Mouse (Mus musculus) limb, embryonic 14.5 days (tissue): Measurements from ENCODE around the gene Ttc28. TPM values are rescaled to one million over a fixed set of nuclear protein-coding genes. Genes with fewer than 3 reads are reported as not detected.
A peak's percentile ranks its signal among the peaks of the same experiment; 100 is the strongest.

Experiments
- ATAC-seq: fragments of 200-750 bp; cut with Nextera tagmentation; 2 replicates; pipeline ENCODE4 v1.8.0; 2017; ENCODE audit warnings: low read depth, moderate number of reproducible peaks, moderate TSS enrichment; ENCODE audit not compliant: low FRiP score
- DNase-seq: peaks from one replicate; pipeline ENCODE4 v3.0.0-alpha.2; 2015; ENCODE audit warnings: low spot score
- H3K27ac ChIP-seq: fragments of 300-500 bp; sonication (generic); replicated peaks from 2 replicates; pipeline ENCODE4 v1.5.1; 2014; ENCODE audit warnings: low read depth, mild to moderate bottlenecking, low read length, moderate library complexity, mixed read lengths
- H3K27me3 ChIP-seq: fragments of 300-500 bp; sonication (generic); 2 replicates; pipeline ENCODE4 v1.6.1; 2014; ENCODE audit warnings: low read length, mixed read lengths; ENCODE audit not compliant: control insufficient read depth, insufficient read depth
- H3K36me3 ChIP-seq: fragments of 300-500 bp; sonication (generic); 2 replicates; pipeline ENCODE4 v1.6.1; 2014; ENCODE audit warnings: mild to moderate bottlenecking, low read length, moderate library complexity, mixed read lengths; ENCODE audit not compliant: control insufficient read depth, insufficient read depth
- H3K4me1 ChIP-seq: fragments of 300-500 bp; sonication (generic); 2 replicates; pipeline ENCODE4 v1.6.1; 2014; ENCODE audit warnings: antibody characterized with exemption, low read length, mixed read lengths; ENCODE audit not compliant: control insufficient read depth, insufficient read depth
- H3K4me2 ChIP-seq: fragments of 300-500 bp; sonication (generic); replicated peaks from 2 replicates; pipeline ENCODE4 v1.6.1; 2014; ENCODE audit warnings: low read depth, mild to moderate bottlenecking, low read length, moderate library complexity; ENCODE audit not compliant: severe bottlenecking
- H3K4me3 ChIP-seq: fragments of 300-500 bp; sonication (generic); replicated peaks from 2 replicates; pipeline ENCODE4 v1.5.1; 2014; ENCODE audit warnings: low read length
- H3K9ac ChIP-seq: fragments of 300-500 bp; sonication (generic); 2 replicates; pipeline ENCODE4 v1.6.1; 2014; ENCODE audit warnings: mild to moderate bottlenecking, low read depth, low read length, moderate library complexity; ENCODE audit not compliant: severe bottlenecking
- H3K9me3 ChIP-seq: fragments of 300-500 bp; sonication (generic); 2 replicates; pipeline ENCODE4 v1.6.1; 2016; ENCODE audit warnings: low read length; ENCODE audit not compliant: control insufficient read depth
- POLR2A ChIP-seq: fragments of 200-500 bp; IDR thresholded peaks from 2 replicates; pipeline ENCODE4 v1.8.0; 2012; ENCODE audit warnings: inconsistent platforms, mild to moderate bottlenecking, moderate library complexity, borderline replicate concordance; ENCODE audit not compliant: insufficient read depth, insufficient read length; ENCODE audit errors: extremely low read depth
- WGBS: fragments of 180-500 bp; shearing (Covaris S2); extraction: QIAGEN DNeasy Blood & Tissue Kit; methylation state at CpG from one replicate; pipeline ENCODE4 v1.1.7; 2014; 5-methylcytosine and 5-hydroxymethylcytosine counted together
- polyA plus RNA-seq, 2 experiments: library from polyadenylated mRNA; depleted of rRNA in 1 of 2; stranded (reverse) in 1 of 2; unstranded in 1 of 2; fragments of >200 nt; fragmentation: Nextera tagmentation in 1 of 2; extraction: Ambion mirVana in 1 of 2; gene quantifications; 2 replicates each; pipeline versions ENCODE4 v1.2.1 to v1.2.3; 2012 to 2014

Ttc28 gene
- polyA plus RNA-seq, 2 experiments: 16.3 to 19.9 TPM

- H3K27me3 ChIP-seq: no peaks in the 10 kb centered on the region
- no peak overlapping the region for H3K4me3 ChIP-seq
- H3K27ac ChIP-seq: no peak overlapping the region
- no peak for ATAC-seq
- TF ChIP-seq POLR2A: no peak
- WGBS: 69% methylated on average over 11 of the region's 11 CpGs
- H3K4me2 ChIP-seq: no peak overlapping the region
- no peak for DNase-seq
- no peak overlapping the region for H3K9ac ChIP-seq
- H3K36me3 ChIP-seq: peaks cover 40% of the 10 kb centered on the region
- H3K9me3 ChIP-seq: no peaks in the 10 kb centered on the region
- peaks cover 9% of the 10 kb centered on the region; the same call in 1 of the 2 replicates for H3K4me1 ChIP-seq
Measured at GRCm38 (mm10) chr5:111288486-111288885, 408.9 kb downstream of the Ttc28 start.

GRCm38 (mm10) chr5:111290071-111290470 is 410.5 kb downstream of the Ttc28 start:
- Histone ChIP-seq H3K9ac (no peak overlapping the region), H3K9me3 (no peaks in the 10 kb centered on the region), H3K4me1 (peaks cover 9% of the 10 kb centered on the region; the same call in 1 of the 2 replicates), H3K4me2 (no peak overlapping the region), H3K4me3 (no peak overlapping the region), H3K36me3 (peaks cover 27% of the 10 kb centered on the region), H3K27me3 (no peaks in the 10 kb centered on the region), H3K27ac (no peak overlapping the region)
- TF ChIP-seq POLR2A: no peak
- WGBS: 61% methylated on average over 11 of the region's 11 CpGs
- ATAC-seq (no peak), DNase-seq (no peak)

GRCm38 (mm10) chr5:111291639-111292038 is 412.0 kb downstream of the Ttc28 start:
- Histone ChIP-seq H3K4me3 (no peak overlapping the region), H3K27me3 (no peaks in the 10 kb centered on the region), H3K9me3 (no peaks in the 10 kb centered on the region), H3K9ac (no peak overlapping the region), H3K36me3 (peaks cover 12% of the 10 kb centered on the region), H3K4me1 (peaks cover 9% of the 10 kb centered on the region; the same call in 1 of the 2 replicates), H3K27ac (no peak overlapping the region), H3K4me2 (no peak overlapping the region)
- DNase-seq (peak; percentile 53), ATAC-seq (peak; percentile 34; the same call in 1 of the 2 replicates)
- WGBS: 43% methylated on average over 10 of the region's 10 CpGs
- no peak for TF ChIP-seq POLR2A

DNA sequence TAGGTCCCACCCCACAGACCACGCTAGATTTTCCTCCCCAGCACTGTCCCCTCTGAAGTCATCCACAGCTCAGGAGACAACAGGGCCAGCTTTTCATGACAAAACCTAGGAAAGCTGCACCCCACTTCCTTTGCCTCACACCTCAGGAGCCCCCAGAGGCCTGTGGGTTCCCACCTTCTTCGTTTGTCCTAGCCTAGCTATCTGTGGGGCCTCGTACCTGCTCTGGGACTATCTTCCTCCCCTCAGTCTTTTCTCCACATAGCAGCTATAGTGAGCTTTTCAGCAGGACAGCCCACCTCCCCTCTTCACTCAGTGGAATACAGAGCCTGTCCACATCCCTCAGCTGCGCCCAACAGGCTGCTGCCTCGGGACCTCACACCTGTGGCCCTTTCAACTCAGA is 418.2 kb downstream of the Ttc28 start:
- DNase-seq (no peak), ATAC-seq (no peak)
- Histone ChIP-seq H3K27ac (no peak overlapping the region), H3K4me3 (no peak overlapping the region), H3K27me3 (no peaks in the 10 kb centered on the region), H3K9me3 (no peaks in the 10 kb centered on the region), H3K4me2 (no peak overlapping the region), H3K9ac (no peak overlapping the region), H3K4me1 (no peaks in the 10 kb centered on the region), H3K36me3 (no peaks in the 10 kb centered on the region)
- TF ChIP-seq POLR2A: no peak
- WGBS: 59% methylated on average over 5 of the region's 5 CpGs

GRCm38 (mm10) chr5:111298706-111299105 is 419.1 kb downstream of the Ttc28 start:
- Histone ChIP-seq H3K9me3 (no peaks in the 10 kb centered on the region), H3K27ac (no peak overlapping the region), H3K9ac (no peak overlapping the region), H3K4me2 (no peak overlapping the region), H3K4me3 (no peak overlapping the region), H3K4me1 (no peaks in the 10 kb centered on the region), H3K36me3 (no peaks in the 10 kb centered on the region), H3K27me3 (no peaks in the 10 kb centered on the region)
- no peak for TF ChIP-seq POLR2A
- no peak for DNase-seq
- ATAC-seq: no peak
- WGBS: 36% methylated on average over 7 of the region's 7 CpGs

DNA sequence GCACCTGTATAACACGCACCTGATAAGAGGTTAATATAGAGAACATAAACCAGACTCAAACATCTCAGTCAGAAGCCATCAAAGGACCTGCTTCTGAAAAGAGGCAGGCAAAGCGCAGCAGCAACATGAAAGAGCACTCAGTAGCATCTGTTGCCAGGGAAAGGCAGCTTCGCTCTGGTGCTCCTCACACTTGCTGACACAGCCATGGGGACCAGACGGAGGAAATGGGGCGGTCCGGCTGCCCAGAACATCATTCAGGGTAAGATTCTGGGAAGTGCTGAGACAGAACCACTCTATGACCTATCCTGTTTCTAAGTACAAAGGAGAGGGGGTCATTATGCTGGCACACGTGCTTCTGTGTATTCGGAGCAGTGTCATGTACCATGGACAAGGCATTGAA is 421.2 kb downstream of the Ttc28 start:
- WGBS: 69% methylated on average over 8 of the region's 8 CpGs
- Histone ChIP-seq H3K4me1 (no peaks in the 10 kb centered on the region), H3K27ac (no peak overlapping the region), H3K27me3 (no peaks in the 10 kb centered on the region), H3K4me2 (no peak overlapping the region), H3K9me3 (no peaks in the 10 kb centered on the region; the same call in 1 of the 2 replicates), H3K9ac (no peak overlapping the region), H3K36me3 (no peaks in the 10 kb centered on the region), H3K4me3 (no peak overlapping the region)
- no peak for TF ChIP-seq POLR2A
- ATAC-seq: no peak
- DNase-seq: no peak
